Mouse (Mus musculus) heart, embryonic 14.5 days (tissue): ENCODE data around the gene Abca7. TPM values are rescaled to one million over a fixed set of nuclear protein-coding genes. Genes with fewer than 3 reads are reported as not detected.
"Not testable (repeated sequence)": the region's sequence is repeated elsewhere in the genome, so short reads cannot be mapped to it uniquely, and the experiment has no call there.

ENCODE experiments used
- ATAC-seq: fragments of 200-750 bp; cut with Nextera tagmentation; 2 replicates; pipeline ENCODE4 v1.8.0; 2017; ENCODE audit warnings: low read depth, moderate TSS enrichment; ENCODE audit not compliant: insufficient number of reproducible peaks, insufficient read depth, low FRiP score
- H3K27ac ChIP-seq, 2 experiments: fragments of 200-500 bp in 1 of 2; fragments of 300-500 bp in 1 of 2; sonication (generic) in 1 of 2; replicated peaks in 1 of 2; 2 replicates each; pipeline ENCODE4 v1.5.1; 2012 to 2014; ENCODE audit warnings: low read depth in 2 of 2, low read length in 2 of 2, control low read depth in 1 of 2, mild to moderate bottlenecking in 1 of 2, mixed read lengths in 1 of 2; ENCODE audit not compliant: control insufficient read depth in 1 of 2, insufficient read depth in 1 of 2
- H3K27me3 ChIP-seq: fragments of 300-500 bp; sonication (generic); 2 replicates; pipeline ENCODE4 v1.6.1; 2014; ENCODE audit warnings: mild to moderate bottlenecking, low read length, control low read depth; ENCODE audit not compliant: control insufficient read depth, insufficient read depth
- H3K36me3 ChIP-seq: fragments of 300-500 bp; sonication (generic); 2 replicates; pipeline ENCODE4 v1.6.1; 2014; ENCODE audit warnings: mild to moderate bottlenecking, control low read depth, low read length, mixed read lengths; ENCODE audit not compliant: control insufficient read depth, insufficient read depth
- H3K4me1 ChIP-seq, 2 experiments: fragments of 200-500 bp in 1 of 2; fragments of 300-500 bp in 1 of 2; sonication (generic) in 1 of 2; 2 replicates each; pipeline ENCODE4 v1.6.1; 2012 to 2014; ENCODE audit warnings: low read length in 2 of 2, control low read depth in 1 of 2, mixed read lengths in 1 of 2; ENCODE audit not compliant: control insufficient read depth in 2 of 2, insufficient read depth in 2 of 2
- H3K4me2 ChIP-seq: fragments of 300-500 bp; sonication (generic); 2 replicates; pipeline ENCODE4 v1.6.1; 2014; ENCODE audit warnings: mild to moderate bottlenecking, low read length
- H3K4me3 ChIP-seq, 2 experiments: fragments of 200-500 bp in 1 of 2; fragments of 300-500 bp in 1 of 2; sonication (generic) in 1 of 2; 2 replicates each; pipeline ENCODE4 v1.5.1; 2012 to 2014; ENCODE audit warnings: low read length in 2 of 2, mild to moderate bottlenecking in 2 of 2, control low read depth in 1 of 2, low read depth in 1 of 2, moderate library complexity in 1 of 2; ENCODE audit not compliant: control insufficient read depth in 1 of 2, insufficient read depth in 1 of 2
- H3K9ac ChIP-seq: fragments of 300-500 bp; sonication (generic); 2 replicates; pipeline ENCODE4 v1.6.1; 2014; ENCODE audit warnings: mild to moderate bottlenecking, low read length
- H3K9me3 ChIP-seq: fragments of 300-500 bp; sonication (generic); 2 replicates; pipeline ENCODE4 v1.6.1; 2016; ENCODE audit warnings: low read length, control low read depth; ENCODE audit not compliant: control insufficient read depth
- WGBS: fragments of 180-500 bp; shearing (Covaris S2); extraction: QIAGEN DNeasy Blood & Tissue Kit; methylation state at CpG from one replicate; pipeline ENCODE4 v1.1.7; 2014; 5-methylcytosine and 5-hydroxymethylcytosine counted together
- polyA plus RNA-seq: library from polyadenylated mRNA; unstranded; fragments of >200 nt; fragmentation: Nextera tagmentation; extraction: Ambion mirVana; gene quantifications from 2 replicates; pipeline ENCODE4 v1.2.1, GENCODE M21; 2014

The Abca7 gene
- polyA plus RNA-seq, 1 experiment from 2014 or later = 1.7 TPM

DNA sequence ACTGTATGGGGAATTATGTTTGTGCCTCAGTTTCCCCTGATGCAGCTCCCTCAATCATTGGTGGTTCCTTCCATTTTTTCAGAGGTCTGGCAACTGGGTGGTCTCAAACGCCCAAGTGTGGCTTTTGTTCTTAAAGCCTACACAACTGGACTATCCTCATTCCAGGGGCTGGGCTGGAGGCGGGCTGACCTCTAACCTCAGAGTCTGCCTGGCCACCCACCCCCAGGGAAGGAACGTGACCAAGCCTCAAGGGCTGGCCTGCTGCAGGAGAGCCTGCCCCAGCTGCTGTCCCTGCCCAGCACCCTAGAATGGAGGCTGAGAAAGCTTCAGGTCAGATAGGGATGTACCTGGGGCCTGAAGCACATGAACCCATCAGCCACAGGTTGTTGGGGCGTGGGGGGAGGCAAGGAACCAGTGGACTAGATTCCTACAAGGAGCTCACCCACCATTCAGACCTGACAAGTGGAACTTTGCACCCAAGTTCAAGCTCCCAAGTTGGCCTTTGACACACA is 39.6 kb upstream of the Abca7 start:
- no peak for ATAC-seq
- Histone ChIP-seq H3K4me2 (no peak overlapping the region), H3K9ac (no peak overlapping the region), H3K36me3 (peaks cover 23% of the 10 kb centered on the region), H3K9me3 (no peaks in the 10 kb centered on the region), H3K27ac (no peak overlapping the region), H3K4me1 (peaks cover 3 to 8% of the 10 kb centered on the region in 2 experiments), H3K4me3 (no peak overlapping the region), H3K27me3 (no peaks in the 10 kb centered on the region)
- 46% methylated on average over 4 of the region's 4 CpGs for WGBS

GRCm38 (mm10) chr10:79958140-79958816 is 38.0 kb upstream of the Abca7 start:
- peak overlapping the region; percentile 27 for H3K4me2 ChIP-seq
- WGBS = 20% methylated on average over 21 of the region's 21 CpGs
- no peak overlapping the region for H3K27ac ChIP-seq
- no peak overlapping the region for H3K4me3 ChIP-seq
- H3K36me3 ChIP-seq = peaks cover 29% of the 10 kb centered on the region
- H3K9me3 ChIP-seq = no peaks in the 10 kb centered on the region
- 0 out of 2 replicates have a peak, but pooled peaks have one; percentile 6 for ATAC-seq
- peaks cover 3 to 8% of the 10 kb centered on the region in 2 experiments for H3K4me1 ChIP-seq
- H3K27me3 ChIP-seq = no peaks in the 10 kb centered on the region
- no peak overlapping the region for H3K9ac ChIP-seq

DNA sequence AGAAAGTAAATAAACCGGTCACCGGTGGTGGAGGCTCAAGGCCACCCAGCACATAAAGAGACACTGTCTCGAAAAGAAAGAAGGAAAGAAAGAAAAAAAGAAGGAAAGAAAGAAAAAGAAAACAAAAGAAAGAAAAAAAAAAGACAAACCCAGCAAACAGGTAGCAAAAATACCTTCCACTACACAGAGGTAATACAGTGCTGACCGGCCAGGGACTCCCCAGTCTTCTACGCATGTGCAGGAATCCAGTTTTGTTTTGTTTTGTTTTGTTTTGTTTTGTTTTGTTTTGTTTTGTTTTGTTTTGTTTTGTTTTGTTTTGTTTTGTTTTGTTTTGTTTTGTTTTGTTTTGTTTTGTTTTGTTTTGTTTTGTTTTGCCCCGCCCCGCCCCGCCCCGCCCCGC is 36.9 kb upstream of the Abca7 start:
- Histone ChIP-seq H3K36me3 (peaks cover 35% of the 10 kb centered on the region), H3K4me3 (peak overlapping the region in 1 of 2 experiments; percentile 89; a peak in 1 of 4 replicates)
- 35% methylated on average over 10 of the region's 10 CpGs for WGBS
- not testable (repeated sequence) for H3K4me1 ChIP-seq, H3K9ac ChIP-seq, H3K27me3 ChIP-seq, H3K9me3 ChIP-seq, ATAC-seq, H3K27ac ChIP-seq, H3K4me2 ChIP-seq

DNA sequence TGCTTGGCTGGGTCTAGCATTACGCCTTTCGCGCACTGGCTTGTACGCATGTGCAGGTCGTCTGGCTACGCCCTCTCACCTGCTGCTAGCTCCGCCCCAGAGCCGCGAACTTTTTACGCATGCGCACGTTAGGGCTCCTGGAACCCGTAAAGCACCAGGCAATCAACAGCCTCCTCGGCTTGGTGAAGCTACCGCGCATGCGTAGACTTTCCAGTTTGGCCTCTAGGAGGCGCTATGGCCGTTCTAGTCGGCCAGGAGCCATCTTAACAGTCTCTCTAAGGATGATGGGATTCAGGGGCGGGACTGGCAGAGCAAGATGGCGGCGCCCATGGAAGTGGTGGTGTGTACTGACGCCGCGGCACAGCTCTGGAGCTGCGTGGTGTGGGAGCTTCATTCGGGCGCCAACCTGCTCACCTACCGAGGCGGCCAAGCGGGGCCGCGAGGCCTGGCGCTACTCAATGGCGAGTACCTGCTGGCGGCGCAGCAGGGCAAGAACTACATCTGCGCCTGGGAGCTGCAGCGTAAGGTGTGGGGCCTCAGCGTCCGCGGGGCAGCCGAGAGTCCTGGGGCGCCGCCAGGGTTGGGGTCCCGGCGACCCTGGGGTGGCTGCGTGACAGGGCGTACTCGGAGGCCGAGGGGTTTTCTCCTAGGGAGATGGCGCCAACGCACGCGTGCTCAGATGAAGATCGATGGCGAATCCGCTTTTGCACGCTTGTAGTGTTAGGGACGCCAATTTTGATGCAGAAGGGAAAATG is 36.3 kb upstream of the Abca7 start, which contains the start of gene Wdr18:
TSS of gene Wdr18 (plus strand) at position 306 of the 755 bp plus-strand sequence.
- under 1% methylated on average over 61 of the region's 61 CpGs for WGBS
- Histone ChIP-seq H3K9me3 (no peaks in the 10 kb centered on the region), H3K4me2 (peak within 1 kb of the TSS; percentile 90), H3K9ac (peak within 1 kb of the TSS; percentile 86), H3K36me3 (peaks cover 41% of the 10 kb centered on the region), H3K4me3 (peak within 1 kb of the TSS; percentile 89 to 92), H3K4me1 (peaks cover 3 to 8% of the 10 kb centered on the region in 2 experiments), H3K27ac (peak within 1 kb of the TSS; percentile 28 to 53; a peak in 3 of 4 replicates), H3K27me3 (no peaks in the 10 kb centered on the region)
- peak; percentile 89 for ATAC-seq

- Histone ChIP-seq H3K27me3 (no peaks in the 10 kb centered on the region), H3K36me3 (peaks cover 48% of the 10 kb centered on the region), H3K4me3 (peak overlapping the region; percentile 89 to 92), H3K27ac (no peak overlapping the region; a peak in 1 of 4 replicates), H3K9me3 (no peaks in the 10 kb centered on the region), H3K4me2 (peak overlapping the region; percentile 90), H3K4me1 (peaks cover 3 to 8% of the 10 kb centered on the region in 2 experiments), H3K9ac (peak overlapping the region; percentile 86)
- 15% methylated on average over 10 of the region's 10 CpGs for WGBS
- no peak for ATAC-seq
Measured at GRCm38 (mm10) chr10:79960671-79961294, 35.5 kb upstream of the Abca7 start.

GRCm38 (mm10) chr10:79964727-79965126 is 31.6 kb upstream of the Abca7 start:
- Histone ChIP-seq H3K4me1 (peaks cover 3 to 8% of the 10 kb centered on the region in 2 experiments), H3K36me3 (peaks cover 74% of the 10 kb centered on the region), H3K27ac (no peak overlapping the region), H3K4me2 (no peak overlapping the region), H3K9me3 (no peaks in the 10 kb centered on the region), H3K27me3 (no peaks in the 10 kb centered on the region; the same call in none of the 2 replicates), H3K9ac (no peak overlapping the region), H3K4me3 (no peak overlapping the region)
- ATAC-seq = no peak
- 95% methylated on average over 7 of the region's 7 CpGs for WGBS

DNA sequence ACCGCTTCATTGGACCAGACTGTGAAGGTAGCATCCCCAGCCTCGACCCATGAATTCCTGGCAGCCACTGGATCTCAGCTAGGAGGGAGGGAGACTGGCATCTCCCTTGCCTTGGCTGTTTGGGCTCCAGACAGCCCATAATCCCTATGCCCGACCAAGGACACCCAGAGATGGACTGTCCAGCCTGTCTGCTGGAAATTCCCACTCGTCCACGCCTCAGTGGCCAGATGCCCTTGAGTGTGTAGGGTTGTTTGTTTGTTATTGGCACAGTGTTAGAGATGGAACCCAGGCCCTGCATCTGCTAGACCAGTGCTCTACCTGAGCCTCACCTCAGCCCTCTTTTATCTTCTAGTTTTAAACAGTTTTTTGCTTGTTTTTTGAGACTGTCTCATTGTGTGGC is 31.0 kb upstream of the Abca7 start:
- peaks cover 3 to 8% of the 10 kb centered on the region in 2 experiments for H3K4me1 ChIP-seq
- no peak overlapping the region for H3K4me2 ChIP-seq
- no peak for ATAC-seq
- WGBS = 88% methylated on average over 5 of the region's 5 CpGs
- peaks cover 74% of the 10 kb centered on the region for H3K36me3 ChIP-seq
- no peak overlapping the region for H3K27ac ChIP-seq
- H3K9me3 ChIP-seq = no peaks in the 10 kb centered on the region
- H3K27me3 ChIP-seq = peaks cover under 1% of the 10 kb centered on the region
- H3K4me3 ChIP-seq = no peak overlapping the region
- no peak overlapping the region for H3K9ac ChIP-seq
